Mouse (Mus musculus) liver, postnatal 0 days (tissue): ENCODE results near the gene Bnc2. TPM values are rescaled to one million over a fixed set of nuclear protein-coding genes. Genes with fewer than 3 reads are reported as not detected.

Experiments used
- ATAC-seq: fragments of 200-750 bp; cut with Nextera tagmentation; 2 replicates; pipeline ENCODE4 v1.8.0; 2017; ENCODE audit warnings: mild to moderate bottlenecking, moderate library complexity
- DNase-seq: peaks from one replicate; pipeline ENCODE4 v3.0.0-alpha.2; 2016
- H3K27ac ChIP-seq: fragments of 300-500 bp; sonication (generic); 2 replicates; pipeline ENCODE4 v1.5.1; 2014; ENCODE audit warnings: antibody characterized with exemption, moderate library complexity, mild to moderate bottlenecking, low read depth
- H3K27me3 ChIP-seq: fragments of 300-500 bp; sonication (generic); 2 replicates; pipeline ENCODE4 v1.6.1; 2014; ENCODE audit warnings: low read length, control low read depth, mixed read lengths; ENCODE audit not compliant: insufficient read depth
- H3K36me3 ChIP-seq: fragments of 300-500 bp; sonication (generic); replicated peaks from 2 replicates; pipeline ENCODE4 v1.6.1; 2014; ENCODE audit warnings: mild to moderate bottlenecking, control low read depth, low read length, moderate library complexity, mixed read lengths; ENCODE audit not compliant: insufficient read depth
- H3K4me1 ChIP-seq: fragments of 300-500 bp; sonication (generic); 2 replicates; pipeline ENCODE4 v1.6.1; 2014; ENCODE audit warnings: antibody characterized with exemption, mild to moderate bottlenecking, control low read depth; ENCODE audit not compliant: insufficient read depth
- H3K4me2 ChIP-seq: fragments of 300-500 bp; sonication (generic); 2 replicates; pipeline ENCODE4 v1.6.1; 2014; ENCODE audit warnings: low read depth, mild to moderate bottlenecking, low read length, moderate library complexity, mixed read lengths
- H3K4me3 ChIP-seq: fragments of 300-500 bp; sonication (generic); 2 replicates; pipeline ENCODE4 v1.5.1; 2014; ENCODE audit warnings: low read depth, low read length
- H3K9ac ChIP-seq: fragments of 300-500 bp; sonication (generic); replicated peaks from 2 replicates; pipeline ENCODE4 v1.6.1; 2014; ENCODE audit warnings: mild to moderate bottlenecking, moderate library complexity
- H3K9me3 ChIP-seq: fragments of 300-500 bp; sonication (generic); 2 replicates; pipeline ENCODE4 v1.6.1; 2016; ENCODE audit warnings: mild to moderate bottlenecking, control low read depth, low read length, mixed read lengths
- CTCF ChIP-seq: sonication (generic); IDR thresholded peaks from 2 replicates; pipeline ENCODE4 v1.5.1; 2016; ENCODE audit warnings: antibody characterized with exemption, low read depth
- EP300 ChIP-seq: IDR thresholded peaks from 2 replicates; pipeline ENCODE4 v1.6.1; 2016; ENCODE audit warnings: antibody characterized with exemption, low read depth, mild to moderate bottlenecking
- WGBS: fragments of 180-500 bp; shearing (Covaris S2); extraction: QIAGEN DNeasy Blood & Tissue Kit; methylation state at CpG from one replicate; pipeline ENCODE4 v1.1.7; 2014; ENCODE audit not compliant: insufficient replicate concordance; 5-methylcytosine and 5-hydroxymethylcytosine counted together
- polyA plus RNA-seq: library from polyadenylated mRNA; unstranded; fragments of >200 nt; fragmentation: Nextera tagmentation; extraction: Ambion mirVana; gene quantifications from 2 replicates; pipeline ENCODE4 v1.2.1, GENCODE M21; 2015

The Bnc2 gene
- polyA plus RNA-seq, 1 experiment from 2014 or later = 0.32 TPM

DNA sequence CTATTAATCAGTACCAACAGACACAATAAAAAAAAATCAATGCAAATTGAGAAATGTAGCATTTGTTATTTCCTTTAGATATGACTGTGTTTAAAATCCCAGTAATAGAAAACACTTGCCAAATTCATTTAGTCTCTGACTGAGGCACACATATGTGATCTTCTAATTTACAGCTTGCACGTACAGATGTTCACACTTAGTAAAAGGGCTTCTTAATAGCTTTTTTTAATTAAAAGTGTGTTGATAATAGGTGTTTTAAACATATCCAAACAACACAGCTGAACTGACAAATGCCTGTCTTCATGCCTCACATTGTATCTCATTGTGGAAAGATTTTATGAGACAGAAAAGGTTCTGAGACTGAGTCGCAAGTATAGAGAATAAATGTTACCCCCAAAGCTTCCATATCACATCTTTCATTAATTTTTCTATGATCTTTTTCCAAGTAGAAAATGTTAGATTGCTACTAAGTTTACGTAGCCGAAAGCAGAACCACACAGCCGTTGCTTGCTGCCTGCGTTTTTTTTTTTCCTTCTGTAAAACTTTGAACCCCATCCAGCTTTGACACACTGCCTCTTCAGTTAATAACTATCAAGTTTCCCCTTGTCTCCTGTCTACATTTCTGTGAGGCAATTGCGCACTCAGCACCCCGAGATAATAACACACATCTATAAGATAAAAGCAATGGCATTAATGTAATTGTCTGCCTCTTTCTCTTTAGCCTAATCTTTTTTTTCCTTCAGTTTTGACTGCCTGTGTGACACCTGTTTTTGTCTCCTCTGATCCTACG is 271.5 kb downstream of the Bnc2 start:
- H3K36me3 ChIP-seq = no peaks in the 10 kb centered on the region
- no peak for DNase-seq
- no peak overlapping the region for H3K4me2 ChIP-seq
- WGBS = 65% methylated on average over 9 of the region's 9 CpGs
- no peak overlapping the region for H3K4me3 ChIP-seq
- ATAC-seq = no peak
- no peak overlapping the region for H3K27ac ChIP-seq
- TF ChIP-seq EP300 (no peak), CTCF (no peak)
- no peaks in the 10 kb centered on the region for H3K9me3 ChIP-seq
- H3K9ac ChIP-seq = no peak overlapping the region
- no peaks in the 10 kb centered on the region for H3K27me3 ChIP-seq
- H3K4me1 ChIP-seq = no peaks in the 10 kb centered on the region

DNA sequence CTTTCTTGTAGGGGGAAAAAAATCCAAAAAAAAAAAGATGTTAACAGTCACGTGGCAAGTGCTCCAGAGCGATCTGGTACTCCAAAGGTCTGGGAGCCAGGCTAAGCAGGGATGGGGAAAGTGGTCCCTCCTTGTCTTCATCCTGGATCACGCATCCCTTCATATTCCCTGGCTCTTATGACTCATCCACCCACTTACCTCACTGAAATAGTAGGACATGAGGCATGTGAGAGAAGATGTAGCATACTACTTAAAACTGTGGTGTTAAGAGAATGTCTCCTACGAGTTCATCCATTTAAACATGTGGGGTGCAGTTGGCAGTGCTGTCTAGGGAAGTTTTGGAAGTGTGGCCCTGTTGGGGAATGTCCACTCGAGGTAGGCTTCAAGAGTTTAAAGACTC is 286.1 kb downstream of the Bnc2 start:
- ATAC-seq = no peak

DNA sequence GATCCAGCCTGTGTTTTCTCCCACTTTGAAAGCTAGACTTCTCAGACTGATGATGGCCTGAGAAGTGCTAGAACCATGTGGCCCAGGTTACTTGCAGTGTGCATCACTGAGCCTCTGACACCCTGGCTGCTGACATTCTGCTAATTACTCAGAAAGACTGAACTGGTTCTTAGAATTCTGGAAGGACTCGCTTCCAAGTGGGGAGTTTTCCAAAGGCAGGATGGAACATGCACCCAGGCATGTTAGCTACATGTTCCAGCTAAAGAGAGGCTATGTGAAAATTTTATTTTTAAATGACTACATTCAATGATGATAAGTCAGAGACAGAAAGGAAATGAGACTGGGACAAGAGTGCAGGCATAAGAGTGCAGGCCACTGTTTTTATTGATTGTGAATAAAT is 289.9 kb downstream of the Bnc2 start:
- DNase-seq (no peak), ATAC-seq (no peak)
- no peak overlapping the region for H3K27ac ChIP-seq
- H3K27me3 ChIP-seq = no peaks in the 10 kb centered on the region
- H3K9me3 ChIP-seq = no peaks in the 10 kb centered on the region
- H3K9ac ChIP-seq = no peak overlapping the region
- H3K36me3 ChIP-seq = no peaks in the 10 kb centered on the region
- WGBS = 80% methylated on average over 1 of the region's 1 CpGs
- H3K4me2 ChIP-seq = no peak overlapping the region
- H3K4me1 ChIP-seq = no peaks in the 10 kb centered on the region
- TF ChIP-seq CTCF (no peak), EP300 (no peak)
- no peak overlapping the region for H3K4me3 ChIP-seq

More for the DNA sequence above, 286.1 kb downstream of the Bnc2 start:
- no peak for DNase-seq
- Histone ChIP-seq H3K9ac (no peak overlapping the region), H3K4me2 (no peak overlapping the region), H3K9me3 (no peaks in the 10 kb centered on the region), H3K27ac (no peak overlapping the region), H3K27me3 (no peaks in the 10 kb centered on the region), H3K36me3 (no peaks in the 10 kb centered on the region), H3K4me1 (no peaks in the 10 kb centered on the region), H3K4me3 (no peak overlapping the region)
- TF ChIP-seq EP300 = no peak
- 65% methylated on average over 5 of the region's 5 CpGs for WGBS

DNA sequence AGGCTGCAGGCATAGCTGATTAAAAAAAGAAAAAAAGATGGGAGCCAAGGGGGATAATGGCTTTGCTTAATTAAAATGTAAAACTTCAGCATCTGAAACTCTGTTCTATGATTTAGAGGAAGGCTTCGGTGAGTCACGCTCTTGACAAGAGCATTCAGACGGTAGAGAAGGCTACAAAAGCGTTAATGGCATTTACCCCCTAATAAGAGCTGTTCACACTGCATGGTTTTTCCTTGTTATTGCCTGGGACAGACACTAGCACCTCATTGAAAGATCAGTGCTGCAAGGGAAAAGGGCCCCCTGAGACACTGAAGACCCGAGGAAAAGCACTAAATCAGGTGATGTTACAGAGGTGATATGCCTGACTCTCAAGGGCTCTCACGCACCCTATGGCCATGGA is 295.8 kb downstream of the Bnc2 start:
- DNase-seq = no peak
- ATAC-seq = no peak
- 65% methylated on average over 6 of the region's 6 CpGs for WGBS
- no peak overlapping the region for H3K4me3 ChIP-seq
- H3K27me3 ChIP-seq = no peaks in the 10 kb centered on the region
- H3K27ac ChIP-seq = no peak overlapping the region
- no peak for TF ChIP-seq EP300
- no peak for TF ChIP-seq CTCF
- no peaks in the 10 kb centered on the region for H3K36me3 ChIP-seq
- no peak overlapping the region for H3K9ac ChIP-seq
- H3K9me3 ChIP-seq = no peaks in the 10 kb centered on the region
- no peaks in the 10 kb centered on the region for H3K4me1 ChIP-seq
- H3K4me2 ChIP-seq = no peak overlapping the region

DNA sequence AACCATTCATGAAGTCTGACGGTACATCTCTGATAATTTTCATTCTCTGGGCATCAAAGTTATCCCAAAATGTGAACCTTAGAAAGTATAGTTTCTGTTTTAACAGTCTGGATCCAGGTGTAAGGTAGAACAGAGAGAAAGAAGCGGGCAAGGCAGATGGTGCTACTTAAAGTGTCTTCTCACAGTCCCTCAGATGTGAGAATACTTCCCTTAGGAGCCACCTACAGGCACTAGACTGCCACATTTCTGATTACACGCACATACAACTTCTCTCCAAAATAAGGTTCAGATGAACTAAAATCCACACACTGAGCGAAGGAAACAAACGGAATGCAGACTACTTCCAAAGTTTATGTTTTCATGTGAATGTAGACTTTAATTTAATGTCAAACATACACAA is 297.6 kb downstream of the Bnc2 start:
- TF ChIP-seq CTCF (no peak), EP300 (no peak)
- ATAC-seq (no peak), DNase-seq (no peak)
- Histone ChIP-seq H3K9me3 (no peaks in the 10 kb centered on the region), H3K4me2 (no peak overlapping the region), H3K9ac (no peak overlapping the region), H3K4me1 (no peaks in the 10 kb centered on the region), H3K27me3 (no peaks in the 10 kb centered on the region), H3K36me3 (no peaks in the 10 kb centered on the region), H3K4me3 (no peak overlapping the region), H3K27ac (no peak overlapping the region)
- WGBS = 77% methylated on average over 5 of the region's 5 CpGs

DNA sequence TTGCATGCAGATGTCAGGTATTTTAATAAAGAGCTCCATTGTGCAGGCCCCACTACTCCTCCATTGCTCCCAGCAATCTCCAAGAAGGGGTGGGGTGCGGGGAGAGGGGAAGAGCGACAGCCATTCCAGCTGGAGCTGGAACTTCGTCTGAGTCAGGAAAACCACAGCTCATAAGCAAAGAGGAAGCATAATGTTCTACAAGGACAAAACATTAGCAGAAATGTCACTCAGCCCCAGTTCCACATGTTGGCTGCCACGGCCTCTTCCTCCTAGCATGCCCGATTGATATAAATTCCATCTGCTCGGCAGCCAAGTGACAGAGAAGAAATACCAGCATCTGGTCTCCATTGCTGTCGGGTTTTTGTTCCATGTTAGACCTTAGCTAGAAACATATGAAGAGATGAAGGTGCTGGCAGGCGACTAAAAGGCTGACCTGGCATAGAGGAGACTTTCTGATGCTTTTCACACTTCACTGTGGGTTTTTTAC is 312.7 kb downstream of the Bnc2 start:
- Histone ChIP-seq H3K9ac (no peak overlapping the region), H3K4me2 (no peak overlapping the region), H3K4me3 (no peak overlapping the region), H3K36me3 (no peaks in the 10 kb centered on the region), H3K27ac (no peak overlapping the region), H3K27me3 (no peaks in the 10 kb centered on the region), H3K9me3 (no peaks in the 10 kb centered on the region), H3K4me1 (no peaks in the 10 kb centered on the region)
- DNase-seq (no peak), ATAC-seq (no peak)
- TF ChIP-seq EP300 (no peak), CTCF (no peak)
- 30% methylated on average over 8 of the region's 8 CpGs for WGBS
